Mouse (Mus musculus) heart, embryonic 13.5 days (tissue): Measurements from ENCODE around the gene Plekhm2. TPM values are rescaled to one million over a fixed set of nuclear protein-coding genes. Genes with fewer than 3 reads are reported as not detected.

Experiments
- ATAC-seq: fragments of 200-750 bp; cut with Nextera tagmentation; 2 replicates; pipeline ENCODE4 v1.8.0; 2017; ENCODE audit warnings: moderate TSS enrichment; ENCODE audit not compliant: insufficient number of reproducible peaks, low FRiP score, low TSS enrichment; ENCODE audit errors: extremely low read depth
- H3K27ac ChIP-seq: fragments of 300-500 bp; sonication (generic); replicated peaks from 2 replicates; pipeline ENCODE4 v1.5.1; 2015; ENCODE audit warnings: moderate library complexity, mild to moderate bottlenecking, inconsistent platforms
- H3K27me3 ChIP-seq: fragments of 300-500 bp; sonication (generic); replicated peaks from 2 replicates; pipeline ENCODE4 v1.6.1; 2015; ENCODE audit warnings: mild to moderate bottlenecking, inconsistent platforms
- H3K36me3 ChIP-seq: fragments of 300-500 bp; sonication (generic); 2 replicates; pipeline ENCODE4 v1.6.1; 2015; ENCODE audit warnings: mild to moderate bottlenecking, inconsistent platforms
- H3K4me1 ChIP-seq: fragments of 300-500 bp; sonication (generic); 2 replicates; pipeline ENCODE4 v1.6.1; 2015; ENCODE audit warnings: inconsistent platforms
- H3K4me2 ChIP-seq: fragments of 300-500 bp; sonication (generic); 2 replicates; pipeline ENCODE4 v1.6.1; 2015; ENCODE audit warnings: inconsistent platforms, mild to moderate bottlenecking, moderate library complexity
- H3K4me3 ChIP-seq: fragments of 300-500 bp; sonication (generic); 2 replicates; pipeline ENCODE4 v1.5.1; 2015; ENCODE audit warnings: moderate library complexity, mild to moderate bottlenecking, inconsistent platforms
- H3K9ac ChIP-seq: fragments of 300-500 bp; sonication (generic); 2 replicates; pipeline ENCODE4 v1.6.1; 2015; ENCODE audit warnings: inconsistent platforms, mild to moderate bottlenecking, moderate library complexity
- H3K9me3 ChIP-seq: fragments of 300-500 bp; sonication (generic); 2 replicates; pipeline ENCODE4 v1.6.1; 2016; ENCODE audit warnings: inconsistent platforms
- WGBS: fragments of 180-500 bp; shearing (Covaris S2); methylation state at CpG from one replicate; pipeline ENCODE4 v1.1.7; 2015; ENCODE audit warnings: mixed read lengths; 5-methylcytosine and 5-hydroxymethylcytosine counted together
- polyA plus RNA-seq: library from polyadenylated mRNA; unstranded; fragments of >200 nt; fragmentation: Nextera tagmentation; extraction: Ambion mirVana; gene quantifications from 2 replicates; pipeline ENCODE4 v1.2.1, GENCODE M21; 2015

Gene Plekhm2
- polyA plus RNA-seq, 1 experiment from 2014 or later, result 4.9 TPM

- peaks cover 7% of the 10 kb centered on the region; the same call in 1 of the 2 replicates for H3K9me3 ChIP-seq
- ATAC-seq, result no peak
- WGBS, result 56% methylated on average over 11 of the region's 11 CpGs
- H3K27ac ChIP-seq, result peak overlapping the region; percentile 58
- H3K9ac ChIP-seq, result no peak overlapping the region
- H3K4me1 ChIP-seq, result peaks cover 72% of the 10 kb centered on the region
- no peak overlapping the region for H3K4me2 ChIP-seq
- no peak overlapping the region for H3K4me3 ChIP-seq
- no peaks in the 10 kb centered on the region for H3K27me3 ChIP-seq
- H3K36me3 ChIP-seq, result no peaks in the 10 kb centered on the region
Observed at GRCm38 (mm10) chr4:141602523-141603223, 62.0 kb downstream of the Plekhm2 start.

GRCm38 (mm10) chr4:141601148-141601862 is 63.4 kb downstream of the Plekhm2 start:
- Histone ChIP-seq H3K4me2 (no peak overlapping the region), H3K27me3 (no peaks in the 10 kb centered on the region), H3K27ac (peak overlapping the region; percentile 90), H3K4me1 (peaks cover 81% of the 10 kb centered on the region), H3K4me3 (no peak overlapping the region), H3K36me3 (no peaks in the 10 kb centered on the region), H3K9ac (no peak overlapping the region), H3K9me3 (peaks cover 3% of the 10 kb centered on the region; the same call in 1 of the 2 replicates)
- ATAC-seq, result no peak
- WGBS, result 65% methylated on average over 12 of the region's 12 CpGs

GRCm38 (mm10) chr4:141600364-141600763 is 64.3 kb downstream of the Plekhm2 start:
- H3K27me3 ChIP-seq, result no peaks in the 10 kb centered on the region
- no peaks in the 10 kb centered on the region for H3K9me3 ChIP-seq

GRCm38 (mm10) chr4:141599251-141600141 is 65.2 kb downstream of the Plekhm2 start:
- under 1% methylated on average over 47 of the region's 57 CpGs for WGBS

More at GRCm38 (mm10) chr4:141600364-141600763, 64.3 kb downstream of the Plekhm2 start:
- H3K27ac ChIP-seq, result peak overlapping the region; percentile 90
- peaks cover 78% of the 10 kb centered on the region for H3K4me1 ChIP-seq
- ATAC-seq, result no peak
- peaks cover 8% of the 10 kb centered on the region for H3K36me3 ChIP-seq
- peak overlapping the region; percentile 93 for H3K9ac ChIP-seq
- peak overlapping the region; percentile 84 for H3K4me2 ChIP-seq
- 32% methylated on average over 6 of the region's 6 CpGs for WGBS
- H3K4me3 ChIP-seq, result peak overlapping the region; percentile 84

GRCm38 (mm10) chr4:141598894-141599250 is 65.8 kb downstream of the Plekhm2 start:
- Histone ChIP-seq H3K4me3 (peak overlapping the region; percentile 84), H3K4me1 (peaks cover 64% of the 10 kb centered on the region), H3K4me2 (peak overlapping the region; percentile 84), H3K27ac (peak overlapping the region; percentile 90), H3K9ac (peak overlapping the region; percentile 93), H3K9me3 (no peaks in the 10 kb centered on the region), H3K27me3 (no peaks in the 10 kb centered on the region), H3K36me3 (peaks cover 23% of the 10 kb centered on the region)
- no peak for ATAC-seq
- 2% methylated on average over 9 of the region's 9 CpGs for WGBS

More at GRCm38 (mm10) chr4:141599251-141600141, 65.2 kb downstream of the Plekhm2 start:
- peaks cover 17% of the 10 kb centered on the region for H3K36me3 ChIP-seq
- peak overlapping the region; percentile 84 for H3K4me2 ChIP-seq
- peaks cover 71% of the 10 kb centered on the region for H3K4me1 ChIP-seq
- H3K4me3 ChIP-seq, result peak overlapping the region; percentile 84
- H3K9ac ChIP-seq, result peak overlapping the region; percentile 93
- H3K27me3 ChIP-seq, result no peaks in the 10 kb centered on the region
- H3K27ac ChIP-seq, result peak overlapping the region; percentile 90
- no peaks in the 10 kb centered on the region for H3K9me3 ChIP-seq
- ATAC-seq, result peak; percentile 9; the same call in 1 of the 2 replicates

GRCm38 (mm10) chr4:141598199-141598893 is 66.4 kb downstream of the Plekhm2 start:
- H3K4me2 ChIP-seq, result peak overlapping the region; percentile 84
- H3K9ac ChIP-seq, result peak overlapping the region; percentile 93
- no peak for ATAC-seq
- H3K36me3 ChIP-seq, result peaks cover 28% of the 10 kb centered on the region
- peak overlapping the region; percentile 84 for H3K4me3 ChIP-seq
- peaks cover 59% of the 10 kb centered on the region for H3K4me1 ChIP-seq
- no peaks in the 10 kb centered on the region for H3K9me3 ChIP-seq
- WGBS, result 1% methylated on average over 19 of the region's 19 CpGs
- peak overlapping the region; percentile 90 for H3K27ac ChIP-seq
- H3K27me3 ChIP-seq, result no peaks in the 10 kb centered on the region

GRCm38 (mm10) chr4:141596700-141597328 is 67.9 kb downstream of the Plekhm2 start:
- Histone ChIP-seq H3K9ac (peak overlapping the region; percentile 44), H3K36me3 (peaks cover 43% of the 10 kb centered on the region), H3K4me2 (no peak overlapping the region), H3K4me3 (no peak overlapping the region), H3K9me3 (no peaks in the 10 kb centered on the region), H3K4me1 (peaks cover 44% of the 10 kb centered on the region), H3K27ac (no peak overlapping the region; the same call in 1 of the 2 replicates), H3K27me3 (no peaks in the 10 kb centered on the region)
- no peak for ATAC-seq
- WGBS, result 78% methylated on average over 8 of the region's 8 CpGs

GRCm38 (mm10) chr4:141595605-141596268 is 69.0 kb downstream of the Plekhm2 start:
- Histone ChIP-seq H3K9ac (no peak overlapping the region), H3K36me3 (peaks cover 54% of the 10 kb centered on the region), H3K27me3 (no peaks in the 10 kb centered on the region), H3K4me1 (peaks cover 33% of the 10 kb centered on the region), H3K27ac (no peak overlapping the region), H3K4me3 (no peak overlapping the region), H3K4me2 (no peak overlapping the region), H3K9me3 (no peaks in the 10 kb centered on the region)
- WGBS, result 79% methylated on average over 9 of the region's 9 CpGs
- no peak for ATAC-seq

GRCm38 (mm10) chr4:141595138-141595537 is 69.6 kb downstream of the Plekhm2 start:
- no peak for ATAC-seq
- Histone ChIP-seq H3K27me3 (no peaks in the 10 kb centered on the region), H3K27ac (no peak overlapping the region), H3K4me2 (no peak overlapping the region), H3K4me1 (peaks cover 27% of the 10 kb centered on the region), H3K9ac (no peak overlapping the region), H3K36me3 (peaks cover 60% of the 10 kb centered on the region), H3K4me3 (no peak overlapping the region), H3K9me3 (no peaks in the 10 kb centered on the region)
- 88% methylated on average over 11 of the region's 11 CpGs for WGBS

GRCm38 (mm10) chr4:141591547-141591946 is 73.2 kb downstream of the Plekhm2 start:
- Histone ChIP-seq H3K4me3 (no peak overlapping the region), H3K27ac (no peak overlapping the region), H3K9me3 (no peaks in the 10 kb centered on the region), H3K9ac (no peak overlapping the region), H3K4me1 (no peaks in the 10 kb centered on the region; the same call in 1 of the 2 replicates), H3K4me2 (no peak overlapping the region), H3K36me3 (peaks cover 96% of the 10 kb centered on the region), H3K27me3 (no peaks in the 10 kb centered on the region)
- WGBS, result 21% methylated on average over 3 of the region's 3 CpGs
- no peak for ATAC-seq
